Mouse (Mus musculus): ENCODE data around the gene Snapc5. TPM values are rescaled to one million over a fixed set of nuclear protein-coding genes. Genes with fewer than 3 reads are reported as not detected.
"Not testable (repeated sequence)": the region's sequence is repeated elsewhere in the genome, so short reads cannot be mapped to it uniquely, and the experiment has no call there.

The Snapc5 gene
- polyA plus RNA-seq, 1 experiment from 2014 or later, result 10.1 TPM

- peak within 1 kb of the TSS; percentile 86 for H3K27ac ChIP-seq (ENCODE audit: low read length)
- H3K27me3 ChIP-seq (ENCODE audit: control insufficient read depth, insufficient read depth, low read depth, low read length), result no peaks in the 10 kb centered on the region
- peak within 1 kb of the TSS; percentile 73 for H3K4me2 ChIP-seq (ENCODE audit: low read depth, low read length)
- peaks cover 31% of the 10 kb centered on the region for H3K36me3 ChIP-seq (ENCODE audit: control insufficient read depth, insufficient read depth)
- H3K9ac ChIP-seq (ENCODE audit: low read depth, low read length), result peak within 1 kb of the TSS; percentile 83
- H3K9me3 ChIP-seq (replicated peaks; ENCODE audit: control insufficient read depth, low read length), result no peaks in the 10 kb centered on the region
- peak; percentile 81 for ATAC-seq (ENCODE audit: low read depth)
- peak within 1 kb of the TSS; percentile 74 for H3K4me3 ChIP-seq (ENCODE audit: low read depth, low read length)
- H3K4me1 ChIP-seq (ENCODE audit: control insufficient read depth, low read depth, low read length), result peaks cover 22% of the 10 kb centered on the region
- WGBS (ENCODE audit: insufficient replicate concordance), result under 1% methylated on average over 42 of the region's 42 CpGs
These were observed 6.0 kb upstream of the Snapc5 start, which contains the start of the genes Zwilch and Rpl4 for GRCm38 (mm10) chr9:64172816-64173665. TSS of gene Zwilch (minus strand) at chr9:64173104. TSS of gene Rpl4 (plus strand) at chr9:64173375.

- Histone ChIP-seq H3K4me3 (ENCODE audit: low read depth, low read length) (peak overlapping the region; percentile 74), H3K4me1 (ENCODE audit: control insufficient read depth, low read depth, low read length) (peaks cover 23% of the 10 kb centered on the region)
- ATAC-seq (ENCODE audit: low read depth), result no peak
These were observed 5.3 kb upstream of the Snapc5 start for GRCm38 (mm10) chr9:64173666-64174220.

GRCm38 (mm10) chr9:64174341-64174740 lies 4.7 kb upstream of the Snapc5 start:
- Histone ChIP-seq H3K27ac (ENCODE audit: low read length) (no peak overlapping the region), H3K4me2 (ENCODE audit: low read depth, low read length) (peak overlapping the region; percentile 73), H3K9ac (ENCODE audit: low read depth, low read length) (peak overlapping the region; percentile 67), H3K4me1 (ENCODE audit: control insufficient read depth, low read depth, low read length) (peaks cover 25% of the 10 kb centered on the region), H3K27me3 (ENCODE audit: control insufficient read depth, insufficient read depth, low read depth, low read length) (no peaks in the 10 kb centered on the region), H3K9me3 (replicated peaks; ENCODE audit: control insufficient read depth, low read length) (no peaks in the 10 kb centered on the region), H3K36me3 (ENCODE audit: control insufficient read depth, insufficient read depth) (peaks cover 37% of the 10 kb centered on the region), H3K4me3 (ENCODE audit: low read depth, low read length) (peak overlapping the region; percentile 74)
- no peak for ATAC-seq (ENCODE audit: low read depth)

More at GRCm38 (mm10) chr9:64173666-64174220, 5.3 kb upstream of the Snapc5 start:
- WGBS (ENCODE audit: insufficient replicate concordance), result 0% methylated on average over 16 of the region's 16 CpGs
- Histone ChIP-seq H3K36me3 (ENCODE audit: control insufficient read depth, insufficient read depth) (peaks cover 37% of the 10 kb centered on the region), H3K27ac (ENCODE audit: low read length) (peak overlapping the region; percentile 86; the same call in 1 of the 2 replicates), H3K4me2 (ENCODE audit: low read depth, low read length) (peak overlapping the region; percentile 73), H3K9me3 (replicated peaks; ENCODE audit: control insufficient read depth, low read length) (no peaks in the 10 kb centered on the region), H3K9ac (ENCODE audit: low read depth, low read length) (peak overlapping the region; percentile 67), H3K27me3 (ENCODE audit: control insufficient read depth, insufficient read depth, low read depth, low read length) (no peaks in the 10 kb centered on the region)

GRCm38 (mm10) chr9:64174766-64175165 lies 4.3 kb upstream of the Snapc5 start:
- 35% methylated on average over 8 of the region's 8 CpGs for WGBS (ENCODE audit: insufficient replicate concordance)
- Histone ChIP-seq H3K4me3 (ENCODE audit: low read depth, low read length) (peak overlapping the region; percentile 74), H3K4me1 (ENCODE audit: control insufficient read depth, low read depth, low read length) (peaks cover 30% of the 10 kb centered on the region), H3K27ac (ENCODE audit: low read length) (no peak overlapping the region), H3K27me3 (ENCODE audit: control insufficient read depth, insufficient read depth, low read depth, low read length) (no peaks in the 10 kb centered on the region), H3K4me2 (ENCODE audit: low read depth, low read length) (peak overlapping the region; percentile 73), H3K36me3 (ENCODE audit: control insufficient read depth, insufficient read depth) (peaks cover 37% of the 10 kb centered on the region), H3K9me3 (replicated peaks; ENCODE audit: control insufficient read depth, low read length) (no peaks in the 10 kb centered on the region), H3K9ac (ENCODE audit: low read depth, low read length) (peak overlapping the region; percentile 4; the same call in 1 of the 2 replicates)
- no peak for ATAC-seq (ENCODE audit: low read depth)

GRCm38 (mm10) chr9:64175378-64175777 lies 3.7 kb upstream of the Snapc5 start:
- no peak overlapping the region for H3K27ac ChIP-seq (ENCODE audit: low read length)
- peaks cover 33% of the 10 kb centered on the region for H3K4me1 ChIP-seq (ENCODE audit: control insufficient read depth, low read depth, low read length)

GRCm38 (mm10) chr9:64178610-64178973 lies 482 bp upstream of the Snapc5 start:
- Histone ChIP-seq H3K27ac (ENCODE audit: low read length) (peak overlapping the region; percentile 76), H3K4me3 (ENCODE audit: low read depth, low read length) (peak overlapping the region; percentile 85), H3K36me3 (ENCODE audit: control insufficient read depth, insufficient read depth) (peaks cover 48% of the 10 kb centered on the region), H3K4me1 (ENCODE audit: control insufficient read depth, low read depth, low read length) (peaks cover 19% of the 10 kb centered on the region), H3K9me3 (replicated peaks; ENCODE audit: control insufficient read depth, low read length) (no peaks in the 10 kb centered on the region), H3K4me2 (ENCODE audit: low read depth, low read length) (peak overlapping the region; percentile 84), H3K27me3 (ENCODE audit: control insufficient read depth, insufficient read depth, low read depth, low read length) (no peaks in the 10 kb centered on the region), H3K9ac (ENCODE audit: low read depth, low read length) (peak overlapping the region; percentile 84; the same call in 1 of the 2 replicates)
- ATAC-seq (ENCODE audit: low read depth), result peak; percentile 30; the same call in 1 of the 2 replicates
- 31% methylated on average over 3 of the region's 3 CpGs for WGBS (ENCODE audit: insufficient replicate concordance)

More at GRCm38 (mm10) chr9:64175378-64175777, 3.7 kb upstream of the Snapc5 start:
- ATAC-seq (ENCODE audit: low read depth), result no peak
- Histone ChIP-seq H3K9me3 (replicated peaks; ENCODE audit: control insufficient read depth, low read length) (no peaks in the 10 kb centered on the region), H3K36me3 (ENCODE audit: control insufficient read depth, insufficient read depth) (peaks cover 37% of the 10 kb centered on the region), H3K4me2 (ENCODE audit: low read depth, low read length) (peak overlapping the region; percentile 73; the same call in 1 of the 2 replicates), H3K4me3 (ENCODE audit: low read depth, low read length) (no peak overlapping the region; the same call in 1 of the 2 replicates), H3K9ac (ENCODE audit: low read depth, low read length) (no peak overlapping the region), H3K27me3 (ENCODE audit: control insufficient read depth, insufficient read depth, low read depth, low read length) (no peaks in the 10 kb centered on the region)
- 75% methylated on average over 11 of the region's 11 CpGs for WGBS (ENCODE audit: insufficient replicate concordance)

- Histone ChIP-seq H3K4me1 (ENCODE audit: control insufficient read depth, low read depth, low read length) (peaks cover 11% of the 10 kb centered on the region), H3K36me3 (ENCODE audit: control insufficient read depth, insufficient read depth) (peaks cover 19% of the 10 kb centered on the region)
- not testable (repeated sequence) for H3K27me3 ChIP-seq (ENCODE audit: control insufficient read depth, insufficient read depth, low read depth, low read length); H3K9me3 ChIP-seq (replicated peaks; ENCODE audit: control insufficient read depth, low read length); H3K9ac ChIP-seq (ENCODE audit: low read depth, low read length); ATAC-seq (ENCODE audit: low read depth); H3K27ac ChIP-seq (ENCODE audit: low read length); H3K4me3 ChIP-seq (ENCODE audit: low read depth, low read length); H3K4me2 ChIP-seq (ENCODE audit: low read depth, low read length)
- WGBS (ENCODE audit: insufficient replicate concordance), result 79% methylated on average over 5 of the region's 5 CpGs
These were observed 4.2 kb downstream of the Snapc5 start for GRCm38 (mm10) chr9:64183295-64183694.

- Histone ChIP-seq H3K27ac (ENCODE audit: low read length) (no peak overlapping the region), H3K4me3 (ENCODE audit: low read depth, low read length) (no peak overlapping the region), H3K27me3 (ENCODE audit: control insufficient read depth, insufficient read depth, low read depth, low read length) (no peaks in the 10 kb centered on the region), H3K4me1 (ENCODE audit: control insufficient read depth, low read depth, low read length) (peaks cover 8% of the 10 kb centered on the region), H3K4me2 (ENCODE audit: low read depth, low read length) (no peak overlapping the region), H3K9me3 (replicated peaks; ENCODE audit: control insufficient read depth, low read length) (no peaks in the 10 kb centered on the region), H3K36me3 (ENCODE audit: control insufficient read depth, insufficient read depth) (peaks cover 15% of the 10 kb centered on the region), H3K9ac (ENCODE audit: low read depth, low read length) (no peak overlapping the region)
- WGBS (ENCODE audit: insufficient replicate concordance), result 83% methylated on average over 5 of the region's 5 CpGs
- ATAC-seq (ENCODE audit: low read depth), result no peak
These were observed 5.2 kb downstream of the Snapc5 start for GRCm38 (mm10) chr9:64184166-64184840.
